Mouse (Mus musculus) cerebellum, adult 11 months (tissue): ENCODE results near the gene Casp3.

Experiments used
- DNase-seq: peaks from one replicate; pipeline ENCODE4 v3.0.0; 2022

Casp3 gene

DNA sequence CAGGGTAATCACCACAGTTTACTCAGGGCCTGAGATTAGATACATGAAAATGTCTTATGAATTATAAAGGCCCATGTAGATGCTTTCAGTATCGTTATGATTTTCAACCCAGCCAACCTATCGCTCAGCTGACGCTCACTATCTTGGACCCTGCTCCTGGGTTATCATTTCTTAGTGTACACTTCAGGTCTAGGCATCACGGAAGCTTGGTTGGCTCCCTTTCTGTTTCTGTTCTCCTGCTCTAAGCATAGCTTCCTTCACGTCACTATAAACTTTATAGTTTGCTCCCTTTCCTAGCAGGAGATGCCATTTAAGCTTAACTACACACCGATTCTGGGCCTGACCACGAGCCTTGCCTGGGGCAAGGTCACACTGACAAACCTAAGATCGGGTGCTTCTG, 5.5 kb upstream of the Casp3 start:
- no peak for DNase-seq

DNA sequence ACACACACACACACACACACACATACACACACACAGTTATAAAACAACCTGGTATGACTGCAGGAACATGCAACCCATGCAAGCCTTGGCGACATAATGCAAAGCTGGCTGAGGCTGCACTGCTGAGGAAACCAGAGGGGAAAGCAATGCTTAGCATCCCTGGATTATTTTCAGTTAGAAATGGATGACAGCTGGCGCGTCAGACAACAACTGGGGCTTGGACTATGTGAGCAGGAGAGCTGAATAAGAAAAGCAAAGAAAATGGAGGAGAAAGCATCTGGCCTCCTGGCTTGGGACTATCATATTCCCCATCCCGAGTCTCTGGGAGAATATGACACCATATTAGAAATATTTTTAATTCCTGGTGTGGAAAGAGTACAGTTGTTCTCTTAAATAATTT, 4.2 kb upstream of the Casp3 start:
- no peak for DNase-seq

DNA sequence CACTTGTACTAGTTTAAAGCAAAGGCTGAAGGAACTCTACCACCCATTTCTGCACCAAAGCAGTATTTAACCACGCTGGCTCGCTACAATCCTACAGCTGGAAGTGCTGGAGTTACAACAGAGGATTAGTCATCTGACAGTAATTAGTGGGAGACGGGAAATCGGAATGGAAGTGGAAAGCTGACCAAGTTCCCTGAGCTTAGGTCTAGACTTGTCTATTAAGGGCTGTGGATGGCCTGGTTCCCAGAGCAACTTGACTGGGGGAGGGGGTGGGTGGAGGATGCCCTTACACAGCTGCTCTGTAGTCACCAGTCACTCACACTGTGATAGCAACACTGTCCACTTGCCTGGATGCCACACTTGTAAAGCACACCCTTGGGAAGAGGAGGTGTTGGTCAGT, 3.7 kb upstream of the Casp3 start:
- DNase-seq: no peak

DNA sequence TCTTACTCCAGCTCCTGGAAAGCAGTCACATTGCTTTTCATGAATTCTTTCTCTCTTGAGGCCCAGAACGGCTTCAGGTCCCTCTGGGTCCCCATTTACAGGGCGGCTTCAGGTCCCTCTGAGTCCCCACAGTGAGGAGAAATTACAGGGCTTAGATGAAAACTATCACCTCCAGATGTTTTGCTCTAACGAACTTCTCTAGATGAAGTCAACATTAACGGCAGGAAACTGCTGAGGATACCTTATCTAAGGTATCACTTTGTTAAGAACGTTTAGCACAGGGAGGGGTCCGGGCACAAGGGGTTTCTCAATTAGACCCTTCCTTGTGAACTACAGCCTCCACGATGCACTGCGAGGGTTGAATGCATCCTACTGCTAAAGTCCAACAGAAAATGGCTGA, 1.2 kb upstream of the Casp3 start:
- DNase-seq: no peak

DNA sequence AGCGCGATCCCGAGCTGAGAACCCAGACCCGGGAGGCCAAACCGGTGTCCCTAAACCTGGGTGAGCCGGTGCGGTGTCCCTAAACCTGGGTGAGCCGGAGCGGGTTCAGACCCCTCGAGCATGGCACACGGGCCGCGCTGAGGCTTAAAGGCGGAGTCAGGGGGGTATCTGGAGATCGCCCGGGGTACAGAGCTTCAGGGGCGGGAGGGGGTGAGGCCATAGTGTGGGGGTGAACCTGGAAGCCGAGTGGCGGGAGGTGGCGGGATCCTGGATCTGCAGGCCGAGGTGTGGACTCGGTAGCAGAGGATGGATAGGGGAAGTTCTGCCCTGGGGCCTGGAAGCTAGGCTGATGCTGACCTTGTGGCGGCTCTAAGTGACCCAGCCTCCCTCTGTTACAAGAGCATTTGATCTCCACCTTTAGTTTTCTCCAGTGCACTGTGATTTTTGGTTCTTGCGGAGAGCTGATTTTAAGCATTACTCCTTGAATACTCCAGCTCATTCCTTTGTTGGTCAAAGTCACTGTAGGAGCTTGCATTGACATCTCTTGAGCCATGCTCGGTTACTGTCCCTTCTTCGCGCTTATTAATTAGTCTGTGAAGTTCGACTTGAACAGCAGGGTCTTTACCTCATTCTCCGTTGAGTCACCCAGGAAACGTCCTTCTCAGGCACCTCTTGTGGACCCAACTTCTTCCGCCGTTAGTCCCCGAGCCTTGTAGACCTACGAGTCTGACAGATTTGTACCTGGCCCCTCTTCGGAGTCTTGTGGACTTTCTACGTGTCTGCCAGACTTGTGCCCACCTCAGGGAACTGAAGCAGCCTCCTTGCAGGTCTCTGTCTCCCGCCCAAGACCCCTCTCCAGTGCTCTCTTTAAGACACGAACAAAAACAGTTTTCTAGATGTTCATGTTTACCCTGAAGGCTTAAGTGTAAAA, 864 bp downstream of the Casp3 start:
- no peak for DNase-seq

DNA sequence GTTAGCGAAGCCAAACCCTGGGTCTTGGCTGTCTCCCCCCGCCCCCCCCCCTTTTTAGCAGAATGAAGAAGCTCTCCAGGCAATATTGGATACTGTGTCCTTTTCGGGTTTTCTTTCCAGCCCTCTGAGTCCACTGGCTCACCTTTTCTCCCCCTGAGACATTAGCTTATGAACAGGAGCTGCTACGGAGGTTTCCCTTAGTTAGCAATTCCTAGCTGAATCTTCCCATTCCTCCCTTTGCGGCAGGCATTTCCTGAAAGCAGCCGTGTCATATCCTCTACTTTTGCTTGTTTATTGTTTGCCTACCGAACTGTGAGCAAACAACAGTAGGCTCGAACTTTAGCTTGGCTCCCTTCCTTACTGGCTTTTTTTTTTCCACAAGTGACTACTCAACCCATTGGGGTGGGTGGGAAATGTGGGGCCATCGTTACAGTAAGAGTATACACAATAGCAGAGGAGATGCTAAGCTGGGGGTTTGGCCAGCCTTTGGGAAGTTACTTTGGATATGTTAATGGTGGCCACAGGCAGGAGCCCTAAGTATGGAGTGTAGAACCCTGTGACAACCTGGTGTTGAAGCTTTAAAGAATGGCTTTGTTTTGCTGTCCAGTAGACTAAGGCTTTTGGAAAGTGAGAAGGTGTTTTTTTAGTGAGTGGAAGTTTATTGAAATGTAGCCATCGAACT, 1.7 kb downstream of the Casp3 start:
- no peak for DNase-seq

DNA sequence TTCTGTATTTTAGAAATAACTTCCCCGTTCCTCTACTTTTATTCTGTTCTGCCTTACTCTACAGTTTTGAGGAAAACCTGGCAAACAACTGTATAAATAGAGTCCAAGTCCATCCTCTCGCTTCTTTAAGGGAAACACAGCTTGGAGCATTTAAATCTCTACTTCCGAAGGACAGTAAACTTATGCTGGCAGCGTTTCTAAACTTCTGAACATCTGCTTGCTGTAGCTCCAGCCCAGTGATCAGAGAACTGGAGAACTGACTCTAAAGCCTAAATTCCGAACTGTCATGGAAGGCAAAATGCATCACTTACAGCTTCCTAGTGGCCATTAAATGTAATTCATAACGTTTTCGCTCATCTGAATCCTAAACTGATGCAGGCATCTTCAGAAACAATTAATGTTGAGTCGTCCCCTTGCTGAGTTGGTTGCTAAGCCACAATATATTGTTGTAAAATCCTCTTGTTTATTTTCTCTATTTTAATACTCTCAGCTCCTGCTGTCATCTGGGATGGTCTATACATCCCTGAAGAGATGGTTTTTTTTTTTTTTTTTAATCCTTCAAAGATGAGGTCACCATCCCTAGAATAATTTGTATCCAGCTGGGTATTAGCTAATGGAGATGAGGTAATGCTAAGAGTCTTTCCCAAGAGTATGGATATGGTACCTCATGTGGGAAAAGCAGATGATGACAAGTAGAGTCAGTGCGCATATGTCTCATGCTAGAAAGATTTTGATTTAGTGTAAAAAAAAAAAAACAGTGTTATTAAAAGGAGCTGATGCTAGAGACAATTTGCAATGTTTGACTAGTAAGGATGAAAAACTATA, 5.6 kb downstream of the Casp3 start:
- DNase-seq: no peak

DNA sequence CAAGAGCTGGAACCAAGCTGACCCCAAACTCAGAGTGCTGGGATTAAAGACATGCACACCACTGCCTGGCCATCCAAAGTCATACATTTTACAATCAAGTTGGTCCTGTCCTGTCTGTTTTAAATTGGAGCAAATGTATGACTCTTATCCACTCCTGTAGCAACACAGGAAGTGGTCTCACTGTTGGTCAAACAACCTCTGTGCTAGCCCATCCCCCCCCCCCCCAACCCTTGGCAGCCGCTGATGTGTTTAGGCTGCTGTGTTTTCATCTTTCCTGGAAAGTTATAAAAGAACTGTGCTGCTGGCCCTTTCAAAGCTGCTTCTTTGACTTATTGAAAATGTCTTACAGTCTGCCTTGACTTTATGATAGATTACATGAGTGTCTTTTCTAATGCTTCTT, 8.1 kb downstream of the Casp3 start:
- no peak for DNase-seq

DNA sequence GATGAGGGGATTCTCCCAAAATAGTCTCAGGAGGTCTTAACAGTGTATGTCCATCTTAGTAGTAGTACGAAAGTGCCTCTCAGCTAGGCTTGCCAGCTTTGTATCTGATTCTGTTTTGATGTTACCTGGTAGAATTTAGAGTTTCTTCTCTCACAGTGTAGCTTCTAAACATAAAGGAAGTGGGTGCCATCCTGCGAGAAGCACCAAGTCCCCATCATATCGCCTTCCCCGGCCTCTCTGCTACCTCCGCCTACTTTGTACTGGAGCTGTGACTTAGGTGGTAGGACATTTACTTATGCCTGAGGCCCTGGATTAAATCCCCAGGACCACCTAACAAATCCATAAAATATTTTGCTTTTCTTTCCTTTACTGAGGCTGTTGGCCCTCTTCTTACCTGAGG, 9.6 kb downstream of the Casp3 start:
- no peak for DNase-seq

DNA sequence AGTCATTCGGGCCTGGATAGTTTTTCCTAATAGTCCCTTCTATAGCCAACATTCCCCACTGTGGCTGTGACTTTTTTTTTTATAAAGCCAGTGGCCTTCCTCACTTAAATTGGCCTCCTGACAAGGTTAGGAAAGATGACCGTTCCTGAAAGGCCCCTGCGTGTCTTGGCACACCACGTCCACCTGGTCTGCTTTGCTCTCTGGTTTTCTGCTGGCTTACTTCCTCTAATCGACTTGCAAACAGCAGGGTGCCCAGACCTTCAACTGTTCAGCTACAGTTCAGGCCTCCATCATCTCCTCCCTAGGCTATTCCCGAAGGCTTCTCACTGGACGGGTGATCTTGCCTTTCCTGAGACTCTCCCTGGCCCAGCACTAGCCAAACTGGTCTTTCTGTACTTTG, 10.8 kb downstream of the Casp3 start:
- no peak for DNase-seq

DNA sequence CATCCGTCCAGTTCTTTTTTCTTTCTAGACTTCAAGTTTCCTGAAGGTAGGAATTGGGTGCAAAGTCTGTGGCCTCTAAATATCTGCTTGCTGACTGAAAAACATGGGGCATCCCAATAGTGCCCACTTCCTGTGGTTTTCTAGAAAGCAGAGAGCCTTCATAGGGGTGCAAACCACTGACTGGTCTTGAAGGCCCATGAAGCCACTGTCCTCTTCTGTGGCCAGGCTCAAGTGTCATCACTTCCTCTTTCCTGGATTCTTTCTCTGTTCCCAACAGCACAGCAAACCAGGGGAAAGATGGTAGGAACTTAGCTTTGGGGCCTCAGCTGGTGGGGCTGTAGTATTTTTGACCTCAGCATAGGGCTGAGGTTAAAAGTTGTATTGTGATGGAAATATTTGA, 11.6 kb downstream of the Casp3 start:
- DNase-seq: no peak

DNA sequence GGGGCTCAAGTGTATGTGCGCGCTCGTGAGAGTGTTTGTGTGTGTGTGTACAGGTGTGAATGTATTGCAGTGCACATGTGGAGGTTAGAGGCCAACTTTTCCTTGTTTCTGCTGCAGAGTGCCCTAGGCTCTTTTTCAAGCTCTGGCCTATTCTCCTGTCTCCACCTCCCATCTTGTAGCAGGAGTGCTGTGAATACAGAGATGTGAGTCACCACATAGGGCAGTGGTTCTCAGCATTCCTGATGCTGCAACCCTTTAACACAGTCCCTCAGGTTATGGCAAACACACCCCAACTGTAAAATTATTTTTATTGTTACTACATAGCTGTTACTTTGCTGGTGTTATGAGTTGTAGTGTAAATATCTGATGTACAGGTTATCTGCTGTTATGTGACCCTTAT, 13.3 kb downstream of the Casp3 start:
- DNase-seq: no peak

DNA sequence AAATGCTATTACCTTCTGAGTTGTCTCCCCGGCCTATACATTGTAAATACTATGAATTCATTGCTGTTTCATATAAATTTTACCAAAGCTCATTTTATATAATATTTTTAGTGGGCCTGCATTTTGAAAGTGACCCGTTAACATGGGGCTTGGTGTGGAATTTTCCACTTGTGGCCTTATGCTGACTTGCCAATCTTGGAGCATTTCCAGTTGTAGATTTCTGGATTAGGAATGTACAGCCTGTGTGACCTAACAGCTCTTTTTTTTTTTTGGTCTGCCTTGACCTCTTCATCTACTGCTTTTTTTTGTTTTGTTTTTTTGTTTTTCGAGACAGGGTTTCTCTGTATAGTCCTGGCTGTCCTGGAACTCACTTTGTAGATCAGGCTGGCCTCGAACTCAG, 13.8 kb downstream of the Casp3 start:
- no peak for DNase-seq

DNA sequence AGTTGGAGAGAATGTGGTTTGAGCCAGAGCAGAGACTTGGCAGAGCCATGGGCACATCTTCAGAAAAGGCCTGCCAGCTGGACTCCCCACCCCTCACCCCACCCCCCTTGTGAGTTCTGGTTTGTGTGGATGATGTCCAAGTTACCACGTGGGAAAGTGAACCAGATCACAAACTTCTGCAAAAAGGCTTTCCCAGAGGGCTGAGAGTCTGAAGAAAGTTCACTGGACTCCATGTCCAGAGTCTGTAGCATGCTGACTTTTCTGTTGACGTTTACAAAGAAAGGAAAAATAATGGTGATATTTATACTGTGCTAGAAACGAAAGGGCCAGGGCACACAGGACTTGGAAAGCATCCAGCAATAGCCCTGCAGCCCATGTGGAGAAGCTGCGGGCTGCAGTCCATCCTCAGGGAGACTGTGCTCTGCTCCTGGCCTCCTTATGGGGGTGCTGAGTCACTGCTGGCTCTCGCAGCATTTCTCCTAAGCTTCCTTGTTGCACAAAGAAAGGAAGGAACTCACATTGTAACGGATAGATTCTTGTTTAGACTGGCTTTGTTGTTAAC, 22.0 kb downstream of the Casp3 start:
- DNase-seq: peak; percentile 29

DNA sequence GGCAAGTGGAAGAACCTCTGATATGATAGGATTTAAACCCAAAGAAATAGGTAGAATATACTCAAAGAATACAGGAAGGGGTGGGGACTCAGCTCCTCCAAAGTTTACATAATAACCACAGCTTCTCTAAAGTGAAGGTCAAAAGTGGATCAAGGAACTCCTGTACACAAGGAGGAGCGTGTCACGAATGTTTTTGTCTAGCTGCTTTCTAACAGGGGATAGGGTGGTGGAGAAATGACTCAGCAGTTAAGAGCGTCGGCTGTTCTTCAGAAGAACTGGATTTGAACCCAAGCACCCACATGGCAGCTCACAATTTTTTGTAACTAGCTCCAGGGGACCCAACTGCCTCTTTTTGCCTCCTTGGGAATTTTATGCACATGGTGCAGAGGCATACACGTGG, 22.8 kb downstream of the Casp3 start:
- no peak for DNase-seq

DNA sequence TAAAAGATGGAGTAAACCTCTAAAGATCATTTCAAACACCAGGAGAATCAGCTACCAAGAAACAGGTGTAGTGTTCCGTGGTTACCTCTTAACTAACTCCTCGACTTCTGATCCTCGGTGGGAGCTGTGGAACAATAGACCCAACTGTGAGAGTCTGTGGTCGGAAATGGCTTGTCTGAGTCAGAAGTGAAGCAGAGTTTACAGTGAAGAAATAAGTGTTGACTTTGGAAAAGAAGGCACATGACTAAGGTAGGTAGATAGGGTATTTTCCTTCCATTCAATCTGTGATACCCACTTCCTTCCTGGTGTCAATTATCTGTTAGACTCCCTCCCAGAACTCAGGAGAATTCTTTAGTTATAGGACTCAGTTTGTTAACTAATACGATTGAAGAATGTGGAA, 24.2 kb downstream of the Casp3 start:
- no peak for DNase-seq

DNA sequence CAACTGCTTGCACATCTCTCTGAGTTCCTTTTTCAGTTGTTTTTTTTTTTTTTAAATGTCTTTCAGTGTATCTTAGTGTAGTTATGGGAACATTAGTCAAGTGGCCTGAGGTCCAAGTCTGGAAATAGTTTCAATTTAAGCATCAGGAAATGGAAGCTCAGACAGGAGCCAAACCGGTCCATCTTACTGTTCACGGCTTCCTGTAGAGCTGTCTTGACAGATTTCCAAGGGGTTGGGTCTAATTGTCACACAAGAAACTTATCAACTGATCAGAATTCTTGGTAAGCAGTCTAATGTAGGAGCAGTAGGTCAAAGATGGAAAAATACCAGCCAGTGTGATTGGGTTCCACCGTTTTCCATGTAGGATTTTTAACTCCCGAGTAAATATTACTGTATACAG, 31.3 kb downstream of the Casp3 start:
- no peak for DNase-seq

DNA sequence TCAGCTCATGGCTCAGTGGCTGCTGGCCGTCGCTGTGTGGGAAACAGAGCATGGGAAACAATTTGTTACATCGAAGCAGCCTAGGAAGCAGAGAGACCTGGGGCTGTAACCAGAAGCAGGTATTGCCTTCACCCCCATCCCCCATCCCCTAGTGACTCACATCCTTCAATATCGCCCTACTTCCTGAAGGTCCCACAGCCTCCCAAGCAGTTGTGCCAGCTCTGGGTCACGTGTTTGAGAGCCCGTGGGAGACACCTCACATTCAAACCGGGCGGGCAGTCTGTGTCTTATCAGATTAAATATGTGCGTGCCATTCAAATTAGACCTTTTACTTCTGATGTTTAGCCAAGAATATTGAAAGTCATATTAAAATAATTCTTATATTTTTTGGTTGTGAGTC, 34.8 kb downstream of the Casp3 start:
- no peak for DNase-seq

DNA sequence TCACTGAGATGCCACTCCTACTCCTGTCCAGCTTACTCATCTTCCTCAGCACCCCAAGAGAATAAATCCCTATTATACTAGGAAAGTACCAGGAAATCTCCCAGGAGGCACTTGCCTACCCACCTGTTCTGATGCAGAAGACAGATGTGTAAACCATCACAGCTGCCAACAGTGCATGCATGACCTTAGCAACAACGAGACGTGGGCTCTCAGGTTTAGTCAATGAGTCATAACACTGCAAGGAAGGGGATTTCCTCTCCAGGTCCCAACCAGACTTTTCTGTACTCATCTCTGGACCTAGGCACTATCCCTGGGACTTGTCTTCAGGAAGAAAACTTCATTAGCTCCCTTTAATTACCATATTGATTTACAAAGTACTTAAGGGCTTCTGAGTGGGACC, 38.8 kb downstream of the Casp3 start:
- DNase-seq: no peak

DNA sequence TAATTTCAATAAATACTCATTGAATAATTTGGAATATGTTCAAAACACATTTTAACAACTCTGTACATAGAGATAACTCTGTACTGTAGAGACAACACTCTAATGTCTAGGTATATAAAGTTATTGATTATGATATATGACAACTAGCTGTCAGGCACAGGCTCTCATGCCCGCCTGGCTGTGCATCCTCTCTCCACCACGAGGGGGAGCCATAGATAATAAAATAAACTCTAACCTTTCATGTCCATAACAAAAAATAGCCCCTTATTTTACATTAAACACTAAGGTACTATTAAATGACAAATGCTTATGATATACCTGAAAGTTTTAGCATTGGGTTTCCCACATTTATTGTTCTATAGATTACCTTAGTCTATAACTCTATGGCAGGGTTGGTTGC, 54.4 kb downstream of the Casp3 start:
- peak; percentile 45 for DNase-seq

DNA sequence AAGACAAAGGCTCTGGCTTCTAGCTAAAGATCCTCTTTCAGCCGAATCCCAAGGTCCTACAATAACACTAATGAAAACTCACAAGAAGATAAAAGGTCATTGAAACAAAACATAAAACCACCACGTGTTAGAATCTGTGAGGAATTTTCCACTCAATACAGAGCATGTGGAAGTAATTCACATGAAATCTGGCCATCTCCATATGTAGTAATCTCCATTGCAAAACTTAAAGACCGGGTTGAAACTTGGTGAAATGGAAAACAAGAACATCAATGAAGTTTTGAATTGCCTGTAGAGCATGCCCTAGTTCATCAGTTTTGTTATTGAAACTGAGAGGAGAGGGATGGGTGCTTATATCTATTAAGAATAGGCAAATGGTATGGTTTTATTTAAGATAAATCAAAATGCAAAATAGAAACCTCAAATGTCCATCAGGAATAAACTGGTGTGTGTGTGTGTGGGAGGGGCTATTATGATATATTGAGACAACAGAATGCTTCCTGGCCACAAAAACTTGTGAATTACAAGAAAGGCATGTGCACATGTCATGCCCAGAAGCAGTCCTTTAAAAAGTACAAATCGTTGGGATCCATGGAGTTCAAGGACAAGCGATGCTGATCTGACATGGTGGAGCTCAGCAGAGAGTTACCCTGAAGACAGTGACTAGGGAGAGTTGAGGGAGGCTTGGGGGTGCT, 63.7 kb downstream of the Casp3 start:
- no peak for DNase-seq

DNA sequence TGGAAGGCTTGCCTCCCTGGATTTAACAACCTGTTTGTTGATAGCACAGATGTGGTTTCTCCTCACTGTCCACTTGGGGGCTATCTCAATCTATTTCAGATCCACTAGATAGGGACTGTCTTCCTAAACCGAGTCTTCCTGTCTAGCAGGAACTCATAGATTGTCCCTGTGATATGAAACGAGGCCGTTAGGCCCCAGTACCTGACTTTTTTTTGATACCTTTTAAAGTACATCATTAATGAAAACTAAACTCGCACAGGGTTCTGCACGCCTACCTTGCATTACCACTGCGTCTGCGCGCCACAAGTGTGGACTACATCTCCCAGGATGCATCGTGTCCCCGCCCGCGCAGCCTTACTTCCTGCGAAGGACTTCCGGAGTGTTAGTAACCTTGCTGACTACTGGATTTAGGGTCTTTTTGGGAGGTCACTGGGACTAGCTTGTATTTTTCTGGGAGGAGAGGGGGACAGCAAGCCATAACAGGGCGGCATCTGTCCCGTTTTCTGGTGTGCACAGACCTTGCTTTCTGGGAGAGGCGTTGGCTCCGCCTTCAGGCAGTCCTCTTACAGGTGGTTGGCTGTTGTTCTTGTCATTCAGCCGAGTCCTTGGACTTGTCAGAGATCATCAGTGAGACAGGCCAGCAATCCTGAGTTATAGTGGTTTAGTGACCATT, 69.7 kb downstream of the Casp3 start:
- peak; percentile 89 for DNase-seq
